25 mouse cellular contexts compared by ENCODE assay signal in genomic region chr7:140488981-140489380, GRCm38 (mm10). TPM values are rescaled to one million over a fixed set of nuclear protein-coding genes. Genes with fewer than 3 reads are reported as not detected.
A peak's percentile ranks its signal among the peaks of the same experiment; 100 is the strongest.
DNase-seq lines count a peak whose midpoint lies in the region; ATAC-seq and TF ChIP-seq lines count a peak whose summit lies in the region.
"Had no signal": no experiment of that assay in that cellular context is flagged by ENCODE, and none has a peak within 500 bp of the region (broad histone marks: within the 10 kb centered on the region; RNA-seq: fewer than 3 reads in every experiment).

No protein-coding gene starts in this region.

- H3K9ac ChIP-seq in forebrain, embryonic 12.5 days, result no peak overlapping the region
- H3K9ac ChIP-seq: embryonic facial prominence, embryonic 12.5 days had no signal

- no peak overlapping the region for H3K4me2 ChIP-seq in forebrain, embryonic 12.5 days
- H3K4me2 ChIP-seq: embryonic facial prominence, embryonic 12.5 days had no signal

- no peaks in the 10 kb centered on the region for H3K4me1 ChIP-seq in forebrain, embryonic 12.5 days
- H3K4me1 ChIP-seq: embryonic facial prominence, embryonic 10.5 days; embryonic facial prominence, embryonic 12.5 days had no signal

- H3K4me3 ChIP-seq in layer of hippocampus, adult 2 months, result no peak overlapping the region
- H3K4me3 ChIP-seq in forebrain, embryonic 12.5 days (replicated peaks), result no peak overlapping the region
- H3K4me3 ChIP-seq: embryonic facial prominence, embryonic 10.5 days; embryonic facial prominence, embryonic 12.5 days had no signal

- no peak for ATAC-seq in forebrain, embryonic 12.5 days (ENCODE audit: low FRiP score)
- ATAC-seq: forebrain, embryonic 14.5 days; forebrain, embryonic 16.5 days had no signal

- peak overlapping the region; percentile 67 for H3K27ac ChIP-seq in layer of hippocampus, adult 2 months
- no peak overlapping the region for H3K27ac ChIP-seq in forebrain, embryonic 12.5 days
- H3K27ac ChIP-seq: embryonic facial prominence, embryonic 10.5 days; embryonic facial prominence, embryonic 12.5 days had no signal

- no peaks in the 10 kb centered on the region for H3K27me3 ChIP-seq in forebrain, embryonic 12.5 days
- H3K27me3 ChIP-seq: embryonic facial prominence, embryonic 12.5 days had no signal

- H3K9me3 ChIP-seq in forebrain, embryonic 12.5 days, result no peaks in the 10 kb centered on the region
- H3K9me3 ChIP-seq: embryonic facial prominence, embryonic 10.5 days; embryonic facial prominence, embryonic 12.5 days had no signal

- WGBS in forebrain, embryonic 12.5 days, result 84% methylated on average over 1 of the region's 1 CpGs

- TF ChIP-seq CTCF in layer of hippocampus, adult 2 months (conservative IDR thresholded peaks at IDR 0.05), result no peak

- peak; percentile 10 for DNase-seq in layer of hippocampus, adult 11-12 months (ENCODE audit: low spot score)
- DNase-seq in layer of hippocampus, postnatal 10 days (ENCODE audit: low spot score in 2 of 2), result no peak
- peak; percentile 7 to 13 for DNase-seq in layer of hippocampus, adult 2 months (ENCODE audit: low spot score in 2 of 2)
- DNase-seq in layer of hippocampus, adult 8-10 months (ENCODE audit: low spot score in 2 of 2), result no peak
- peak; percentile 54 for DNase-seq in brain, adult 2 months (ENCODE audit: low read depth, low spot score)
- DNase-seq: adrenal gland, adult 2 months; adrenal gland, postnatal 10 days; adrenal gland, postnatal 25 days; cerebellum, adult 11-12 months; cerebellum, adult 2 months; cerebellum, adult 9-10 months; cerebellum, postnatal 10 days; cerebellum, postnatal 25 days had no signal

- no peaks in the 10 kb centered on the region for H3K36me3 ChIP-seq in forebrain, embryonic 12.5 days (replicated peaks)
- H3K36me3 ChIP-seq: embryonic facial prominence, embryonic 10.5 days; embryonic facial prominence, embryonic 12.5 days had no signal

RNA-seq across cellular contexts. Expression of gene Olfr535, which starts 5.0 kb away (rescaled TPM):
- total RNA-seq in layer of hippocampus, postnatal 10 days (2021), result not detected
- under 1 TPM; 0.20 to 0.25 TPM for total RNA-seq in layer of hippocampus, adult 2 months (2021)
- total RNA-seq in layer of hippocampus, adult 8-10 months (2022), result under 1 TPM in 3 of 4 experiments, not detected in 1; 0.29 to 0.96 (median 0.43) TPM
- polyA plus RNA-seq in forebrain, embryonic 12.5 days (2016; fragmentation: Nextera tagmentation; extraction: Ambion mirVana), result not detected in 2 replicates
- total RNA-seq: adrenal gland, adult 2 months; adrenal gland, postnatal 10 days; adrenal gland, postnatal 25 days; adrenal gland, postnatal 4 days; ES-E14; MEL had no signal
- polyA plus RNA-seq: adrenal gland, adult 2 months; C2C12; cerebellum, adult 2 months; cortical plate, adult 2 months; embryonic facial prominence, embryonic 10.5 days; embryonic facial prominence, embryonic 12.5 days; embryonic facial prominence, embryonic 14.5 days; forebrain, embryonic 11.5 days; forebrain, embryonic 14.5 days; forebrain, embryonic 16.5 days had no signal

RNA-seq across cellular contexts. Expression of gene Olfr536, which starts 18.2 kb away (rescaled TPM):
- total RNA-seq in layer of hippocampus, postnatal 10 days (2021), result not detected
- not detected for total RNA-seq in layer of hippocampus, adult 2 months (2021)
- not detected for total RNA-seq in layer of hippocampus, adult 8-10 months (2022)
- polyA plus RNA-seq in forebrain, embryonic 12.5 days (2016; fragmentation: Nextera tagmentation; extraction: Ambion mirVana), result not detected in 2 replicates
- total RNA-seq: adrenal gland, adult 2 months; adrenal gland, postnatal 10 days; adrenal gland, postnatal 25 days; adrenal gland, postnatal 4 days; ES-E14; MEL had no signal
- polyA plus RNA-seq: adrenal gland, adult 2 months; C2C12; cerebellum, adult 2 months; cortical plate, adult 2 months; embryonic facial prominence, embryonic 10.5 days; embryonic facial prominence, embryonic 12.5 days; forebrain, embryonic 11.5 days; forebrain, embryonic 14.5 days; forebrain, embryonic 16.5 days had no signal

RNA-seq across cellular contexts. Expression of gene Olfr533, which starts 25.8 kb away (rescaled TPM):
- not detected for total RNA-seq in layer of hippocampus, postnatal 10 days (2021)
- not detected for total RNA-seq in layer of hippocampus, adult 2 months (2021)
- not detected for total RNA-seq in layer of hippocampus, adult 8-10 months (2022)
- not detected in 2 replicates for polyA plus RNA-seq in forebrain, embryonic 12.5 days (2016; fragmentation: Nextera tagmentation; extraction: Ambion mirVana)
- total RNA-seq: adrenal gland, adult 2 months; adrenal gland, postnatal 10 days; adrenal gland, postnatal 25 days; adrenal gland, postnatal 4 days; ES-E14; MEL had no signal
- polyA plus RNA-seq: adrenal gland, adult 2 months; C2C12; cerebellum, adult 2 months; cortical plate, adult 2 months; embryonic facial prominence, embryonic 10.5 days; embryonic facial prominence, embryonic 12.5 days; embryonic facial prominence, embryonic 14.5 days; forebrain, embryonic 11.5 days; forebrain, embryonic 14.5 days; forebrain, embryonic 16.5 days had no signal

Comparison
In these comparisons a context has a peak if more than half of its experiments do, and no peak if none do; other contexts are left out.
1. DNase-seq: peak in layer of hippocampus, adult 11-12 months (single experiment), layer of hippocampus, adult 2 months (2 of 2) and brain, adult 2 months (single experiment); none in layer of hippocampus, postnatal 10 days (0 of 2) and layer of hippocampus, adult 8-10 months (0 of 2).